Mouse (Mus musculus) gastrocnemius, adult 18-20 months (tissue): ENCODE measurements around the gene S100a5. TPM values are rescaled to one million over a fixed set of nuclear protein-coding genes. Genes with fewer than 3 reads are reported as not detected.

Experiments used
- total RNA-seq, 2 experiments: library from RNA; stranded (reverse); gene quantifications; 2 replicates each; pipeline ENCODE4 v1.2.3; 2021

S100a5 gene
- total RNA-seq, 2 experiments from 2014 or later, result 2.5 TPM; not detected in 1

Other genes starting within 250 kb of the S100a5 start
- 1 to 10 TPM; 1.0 to 1.1 TPM for gene Slc27a3, start 218.6 kb upstream of the S100a5 start, total RNA-seq
- gene Ints3, start 174.9 kb upstream of the S100a5 start, total RNA-seq, result 10 to 100 TPM; 13.6 to 16.1 TPM
- gene Npr1, start 142.7 kb upstream of the S100a5 start, total RNA-seq, result 1 to 10 TPM; 6.0 to 7.1 TPM
- 10 to 100 TPM; 25.2 to 26.7 TPM for gene Ilf2, start 132.4 kb upstream of the S100a5 start, total RNA-seq
- 10 to 100 TPM; 78.8 to 79.5 TPM for gene Snapin, start 117.5 kb upstream of the S100a5 start, total RNA-seq
- gene Chtop, start 99.0 kb upstream of the S100a5 start, total RNA-seq, result 100 to 1,000 TPM in 1 of 2 experiments, 10 to 100 TPM in 1; 88.7 to 103 TPM
- 100 to 1,000 TPM; 205 to 220 TPM for gene S100a1, start 94.1 kb upstream of the S100a5 start, total RNA-seq
- gene S100a13, start 94.1 kb upstream of the S100a5 start, total RNA-seq, result 10 to 100 TPM; 10.4 to 14.4 TPM
- under 1 TPM in 1 of 2 experiments, not detected in 1; 0.39 TPM for gene S100a14, start 81.7 kb upstream of the S100a5 start, total RNA-seq
- gene S100a16, start 71.3 kb upstream of the S100a5 start, total RNA-seq, result 10 to 100 TPM; 51.3 to 58.8 TPM
- not detected for gene S100a3, start 47.9 kb upstream of the S100a5 start, total RNA-seq
- not detected for gene S100a2, start 18.3 kb upstream of the S100a5 start, total RNA-seq
- not detected for gene Gm42674, start 6.6 kb upstream of the S100a5 start, total RNA-seq
- 10 to 100 TPM; 10.1 to 17.7 TPM for gene S100a4, start 4.8 kb upstream of the S100a5 start, total RNA-seq
- gene S100a6, start 4.4 kb downstream of the S100a5 start, total RNA-seq, result 100 to 1,000 TPM in 1 of 2 experiments, 10 to 100 TPM in 1; 63.5 to 106 TPM
- not detected for gene S100a7a, start 45.5 kb downstream of the S100a5 start, total RNA-seq
- not detected for gene S100a8, start 60.5 kb downstream of the S100a5 start, total RNA-seq
- gene S100a9, start 87.2 kb downstream of the S100a5 start, total RNA-seq, result not detected
- not detected for gene Pglyrp4, start 118.4 kb downstream of the S100a5 start, total RNA-seq
- gene Gm5849, start 169.4 kb downstream of the S100a5 start, total RNA-seq, result not detected